Mouse (Mus musculus) heart, postnatal 0 days (tissue): Measurements from ENCODE around the gene Il18. TPM values are rescaled to one million over a fixed set of nuclear protein-coding genes. Genes with fewer than 3 reads are reported as not detected.
A peak's percentile ranks its signal among the peaks of the same experiment; 100 is the strongest.

ENCODE experiments used
- ATAC-seq: fragments of 200-750 bp; cut with Nextera tagmentation; 2 replicates; pipeline ENCODE4 v1.8.0; 2017; ENCODE audit warnings: low read depth, moderate number of reproducible peaks, moderate library complexity; ENCODE audit not compliant: insufficient read depth
- DNase-seq: peaks from one replicate; pipeline ENCODE4 v3.0.0-alpha.2; 2016; ENCODE audit warnings: low spot score
- H3K27ac ChIP-seq: fragments of 300-500 bp; sonication (generic); 2 replicates; pipeline ENCODE4 v1.5.1; 2014; ENCODE audit warnings: low read depth, mild to moderate bottlenecking
- H3K27me3 ChIP-seq: fragments of 300-500 bp; sonication (generic); 2 replicates; pipeline ENCODE4 v1.6.1; 2014; ENCODE audit warnings: low read length, mixed read lengths; ENCODE audit not compliant: control insufficient read depth, insufficient read depth
- H3K36me3 ChIP-seq: fragments of 300-500 bp; sonication (generic); replicated peaks from 2 replicates; pipeline ENCODE4 v1.6.1; 2014; ENCODE audit warnings: low read length, mixed read lengths; ENCODE audit not compliant: control insufficient read depth, insufficient read depth
- H3K4me1 ChIP-seq: fragments of 300-500 bp; sonication (generic); 2 replicates; pipeline ENCODE4 v1.6.1; 2014; ENCODE audit warnings: antibody characterized with exemption; ENCODE audit not compliant: control insufficient read depth, insufficient read depth
- H3K4me2 ChIP-seq: fragments of 300-500 bp; sonication (generic); 2 replicates; pipeline ENCODE4 v1.6.1; 2014; ENCODE audit warnings: low read depth, mild to moderate bottlenecking, low read length, moderate library complexity
- H3K4me3 ChIP-seq: fragments of 300-500 bp; sonication (generic); 2 replicates; pipeline ENCODE4 v1.5.1; 2014; ENCODE audit warnings: low read depth, low read length
- H3K9ac ChIP-seq: fragments of 300-500 bp; sonication (generic); replicated peaks from 2 replicates; pipeline ENCODE4 v1.6.1; 2014; ENCODE audit warnings: low read depth, low read length, mixed read lengths
- H3K9me3 ChIP-seq: fragments of 300-500 bp; sonication (generic); replicated peaks from 2 replicates; pipeline ENCODE4 v1.6.1; 2016; ENCODE audit warnings: low read length; ENCODE audit not compliant: control insufficient read depth
- CTCF ChIP-seq: IDR thresholded peaks from 2 replicates; pipeline ENCODE4 v1.5.1; 2016; ENCODE audit warnings: antibody characterized with exemption, control low read depth, low read depth
- EP300 ChIP-seq: IDR thresholded peaks from 2 replicates; pipeline ENCODE4 v1.6.1; 2016; ENCODE audit warnings: antibody characterized with exemption, low read depth
- WGBS: fragments of 180-500 bp; shearing (Covaris S2); extraction: QIAGEN DNeasy Blood & Tissue Kit; methylation state at CpG from one replicate; pipeline ENCODE4 v1.1.7; 2014; 5-methylcytosine and 5-hydroxymethylcytosine counted together
- polyA plus RNA-seq: library from polyadenylated mRNA; unstranded; fragments of >200 nt; fragmentation: Nextera tagmentation; extraction: Ambion mirVana; gene quantifications from 2 replicates; pipeline ENCODE4 v1.2.1, GENCODE M21; 2015
- total RNA-seq: library from RNA; depleted of rRNA; stranded (reverse); fragments of >200 nt; gene quantifications from 2 replicates; pipeline ENCODE4 v1.2.3, GENCODE M21; 2014; ENCODE audit warnings: low replicate concordance

Gene Il18
- total and polyA plus RNA-seq, 2 experiments from 2014 or later: 2.4 to 2.9 TPM

- Histone ChIP-seq H3K9ac (no peak overlapping the region), H3K36me3 (no peaks in the 10 kb centered on the region), H3K27me3 (no peaks in the 10 kb centered on the region), H3K4me3 (no peak overlapping the region), H3K9me3 (no peaks in the 10 kb centered on the region), H3K4me2 (no peak overlapping the region), H3K27ac (no peak overlapping the region), H3K4me1 (no peaks in the 10 kb centered on the region)
- ATAC-seq (no peak), DNase-seq (no peak)
- 64% methylated on average over 5 of the region's 5 CpGs for WGBS
- no peak for TF ChIP-seq CTCF
- TF ChIP-seq EP300: no peak
These were observed 2.4 kb upstream of the Il18 start for GRCm38 (mm10) chr9:50552206-50552605.

GRCm38 (mm10) chr9:50553547-50553946 lies 1.1 kb upstream of the Il18 start:
- Histone ChIP-seq H3K4me3 (no peak overlapping the region), H3K27ac (no peak overlapping the region), H3K36me3 (no peaks in the 10 kb centered on the region), H3K4me1 (no peaks in the 10 kb centered on the region), H3K27me3 (no peaks in the 10 kb centered on the region), H3K4me2 (no peak overlapping the region), H3K9me3 (no peaks in the 10 kb centered on the region), H3K9ac (no peak overlapping the region)
- ATAC-seq (no peak), DNase-seq (no peak)
- 47% methylated on average over 2 of the region's 2 CpGs for WGBS
- TF ChIP-seq CTCF (no peak), EP300 (no peak)

GRCm38 (mm10) chr9:50555094-50555446 lies 443 bp downstream of the Il18 start, which contains the start of gene Bco2:
Gene Bco2, minus strand, starts transcription at chr9:50555181.
- no peaks in the 10 kb centered on the region for H3K9me3 ChIP-seq
- H3K4me1 ChIP-seq: no peaks in the 10 kb centered on the region
- H3K4me2 ChIP-seq: peak within 1 kb of the TSS; percentile 4; the same call in 1 of the 2 replicates
- H3K27me3 ChIP-seq: no peaks in the 10 kb centered on the region
- ATAC-seq: no peak
- no peak within 1 kb of the TSS for H3K27ac ChIP-seq
- no peak within 1 kb of the TSS for H3K9ac ChIP-seq
- no peak for TF ChIP-seq CTCF
- no peak for TF ChIP-seq EP300
- DNase-seq: no peak
- WGBS: 50% methylated on average over 2 of the region's 2 CpGs
- no peaks in the 10 kb centered on the region for H3K36me3 ChIP-seq
- H3K4me3 ChIP-seq: no peak within 1 kb of the TSS

- Histone ChIP-seq H3K36me3 (no peaks in the 10 kb centered on the region), H3K4me3 (no peak within 1 kb of the TSS), H3K27ac (no peak within 1 kb of the TSS), H3K27me3 (no peaks in the 10 kb centered on the region), H3K4me1 (no peaks in the 10 kb centered on the region), H3K4me2 (no peak within 1 kb of the TSS), H3K9me3 (no peaks in the 10 kb centered on the region), H3K9ac (no peak within 1 kb of the TSS)
- DNase-seq: no peak
- WGBS: 80% methylated on average over 38 of the region's 38 CpGs
- TF ChIP-seq CTCF: no peak
- TF ChIP-seq EP300: no peak
- no peak for ATAC-seq
These were observed 6.7 kb downstream of the Il18 start, which contains the start of gene Tex12 for GRCm38 (mm10) chr9:50561145-50561917. Gene Tex12, minus strand, starts transcription at chr9:50561325.

- Histone ChIP-seq H3K4me1 (no peaks in the 10 kb centered on the region), H3K9ac (no peak overlapping the region), H3K27me3 (no peaks in the 10 kb centered on the region), H3K9me3 (no peaks in the 10 kb centered on the region), H3K4me3 (no peak overlapping the region), H3K36me3 (no peaks in the 10 kb centered on the region), H3K4me2 (no peak overlapping the region), H3K27ac (no peak overlapping the region)
- DNase-seq: no peak
- TF ChIP-seq EP300: no peak
- no peak for TF ChIP-seq CTCF
- 69% methylated on average over 2 of the region's 2 CpGs for WGBS
- no peak for ATAC-seq
These were observed 7.3 kb downstream of the Il18 start for GRCm38 (mm10) chr9:50561918-50562360.

- TF ChIP-seq CTCF: no peak
- TF ChIP-seq EP300: no peak
- H3K4me2 ChIP-seq: no peak overlapping the region
- ATAC-seq (no peak), DNase-seq (no peak)
- no peak overlapping the region for H3K27ac ChIP-seq
- no peaks in the 10 kb centered on the region for H3K9me3 ChIP-seq
- no peaks in the 10 kb centered on the region for H3K36me3 ChIP-seq
- no peaks in the 10 kb centered on the region for H3K4me1 ChIP-seq
- no peak overlapping the region for H3K4me3 ChIP-seq
- H3K9ac ChIP-seq: no peak overlapping the region
- no peaks in the 10 kb centered on the region for H3K27me3 ChIP-seq
- 58% methylated on average over 7 of the region's 7 CpGs for WGBS
These were observed 10.5 kb downstream of the Il18 start for GRCm38 (mm10) chr9:50565173-50565572.
